Mouse (Mus musculus) E14TG2a.4 (cell line): ENCODE data around the gene Ube4b.

Experiments
- CTCF ChIP-seq: conservative IDR thresholded peaks from 2 replicates; pipeline ENCODE4 v1.5.1; 2014; ENCODE audit warnings: low read length
- NANOG ChIP-seq: IDR thresholded peaks from 2 replicates; pipeline ENCODE4 v1.6.1; 2014; ENCODE audit warnings: borderline replicate concordance, low read length, mixed read lengths
- POU5F1 ChIP-seq: IDR thresholded peaks from 2 replicates; pipeline ENCODE4 v1.6.1; 2014; ENCODE audit warnings: low read length, borderline replicate concordance

DNA sequence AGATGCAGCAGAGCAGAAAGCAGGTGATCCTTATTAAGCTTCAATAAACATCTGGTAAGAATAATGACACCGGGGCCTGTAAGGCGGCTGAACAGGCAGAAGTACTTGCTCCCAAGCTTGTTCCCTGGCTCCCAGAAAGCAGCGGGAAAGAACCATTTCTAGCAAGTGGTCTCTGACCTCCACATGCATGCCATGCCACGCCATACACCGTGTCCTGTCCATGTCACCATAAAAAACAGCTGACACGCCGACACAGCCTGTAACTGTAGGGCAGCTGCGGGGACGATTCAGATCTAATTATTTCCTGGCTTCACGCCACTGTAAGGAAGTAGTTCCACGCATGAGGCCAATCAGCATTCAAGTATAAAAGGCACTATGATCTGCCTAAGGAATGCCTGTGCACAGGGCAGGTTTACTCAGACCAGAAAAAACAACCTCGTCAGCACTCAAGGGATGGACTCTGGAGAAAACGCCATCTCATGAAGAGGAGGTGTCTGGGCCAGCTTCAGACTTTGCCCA lies 10.8 kb downstream of the Ube4b start:
- TF ChIP-seq CTCF: no peak
- no peak for TF ChIP-seq POU5F1
- TF ChIP-seq NANOG: no peak
